Mouse (Mus musculus) adrenal gland, postnatal 14 days (tissue): Measurements from ENCODE around the gene Steap2. TPM values are rescaled to one million over a fixed set of nuclear protein-coding genes. Genes with fewer than 3 reads are reported as not detected.
A peak's percentile ranks its signal among the peaks of the same experiment; 100 is the strongest.

Experiments
- DNase-seq: peaks from one replicate; pipeline ENCODE4 v3.0.0; 2021; ENCODE audit warnings: mixed read lengths
- long read RNA-seq, 2 experiments: library from polyadenylated mRNA; stranded (forward); transcript quantifications; one replicate each; pipeline ENCODE4 v2.0.0; 2021
- total RNA-seq: library from RNA; stranded (reverse); gene quantifications from 2 replicates; pipeline ENCODE4 v1.2.3, GENCODE M21; 2021

Steap2 gene
- 35.8 and 41.6 TPM in 2 replicates for total RNA-seq
- long read RNA-seq, experiment 1, full-length matches to known transcripts: 17 of 18 reads
- long read RNA-seq, experiment 1, partial matches to known transcripts: 1 of 18 reads
- long read RNA-seq, experiment 1, other reads (novel, unspliced or antisense): 0 of 18 reads
- long read RNA-seq, experiment 2, full-length matches to known transcripts: 6 of 13 reads
- long read RNA-seq, experiment 2, partial matches to known transcripts: 0 of 13 reads
- long read RNA-seq, experiment 2, other reads (novel, unspliced or antisense): 7 of 13 reads

- peak; percentile 80 for DNase-seq
These were observed at the start of gene Steap2 for GRCm38 (mm10) chr5:5693956-5694653. TSS of gene Steap2 (minus strand) at chr5:5694578.

DNA sequence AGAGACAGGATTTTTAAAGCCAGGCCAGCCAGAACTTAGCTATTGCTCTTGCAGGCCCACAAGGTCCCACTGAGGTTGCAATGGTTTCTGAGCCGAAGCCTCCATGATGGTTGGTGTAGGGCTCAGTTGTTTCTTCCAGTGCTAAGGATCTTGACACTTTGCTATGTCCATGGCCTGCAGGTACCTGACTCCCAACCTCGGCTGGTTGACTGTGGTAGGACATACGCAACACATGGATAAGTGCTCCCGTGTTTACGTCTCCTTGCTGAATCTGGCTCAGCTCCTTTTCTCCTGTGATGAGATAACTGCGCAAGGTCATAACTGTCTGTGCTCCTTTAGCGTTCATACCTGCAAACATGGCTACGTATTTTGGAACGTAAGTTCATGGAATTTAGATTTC is 40.1 kb upstream of the Steap2 start:
- DNase-seq: no peak

- no peak for DNase-seq
These were observed 38.5 kb upstream of the Steap2 start for GRCm38 (mm10) chr5:5732858-5733257.

- no peak for DNase-seq
These were observed 37.8 kb upstream of the Steap2 start for GRCm38 (mm10) chr5:5732208-5732607.

DNA sequence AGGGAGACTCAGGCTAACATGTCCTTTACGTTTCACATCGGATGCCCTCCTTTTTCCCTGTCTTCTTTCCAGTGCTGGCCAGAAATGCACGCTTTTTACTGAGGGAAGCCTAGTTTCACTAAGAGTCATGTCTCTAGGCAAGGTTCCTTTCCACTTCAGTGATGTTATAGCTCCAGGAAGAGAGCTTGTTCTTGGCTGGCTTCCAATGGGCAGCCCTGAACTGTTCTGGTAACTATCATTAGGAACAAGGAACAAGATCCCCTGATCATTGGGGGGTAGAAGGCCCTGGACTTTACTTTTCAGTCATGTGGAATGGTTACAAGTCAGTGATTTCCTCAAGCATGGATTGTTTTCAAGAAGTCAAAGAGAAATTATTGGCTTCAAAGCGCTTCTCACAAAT is 35.5 kb upstream of the Steap2 start:
- DNase-seq: no peak

DNA sequence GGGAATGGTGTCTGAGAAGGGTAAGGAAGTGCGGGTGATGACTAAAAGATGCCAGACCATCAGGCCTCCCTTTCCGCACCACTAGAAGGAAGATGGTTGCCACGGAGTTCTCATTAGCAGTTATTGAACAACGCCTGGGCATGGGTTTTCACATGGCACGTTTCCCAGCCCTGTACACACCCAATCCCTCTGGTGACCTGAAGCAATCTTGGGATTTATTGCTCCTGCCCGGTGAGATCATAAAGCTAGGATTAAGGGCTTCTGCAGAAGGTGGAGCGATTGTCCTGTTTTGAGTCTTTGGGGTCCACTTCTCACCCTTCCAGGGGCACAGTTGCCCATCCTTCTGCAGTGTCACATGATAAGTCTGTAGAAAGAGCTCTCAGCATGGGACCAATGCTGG is 27.8 kb upstream of the Steap2 start:
- DNase-seq: no peak

GRCm38 (mm10) chr5:5711032-5711431 is 16.7 kb upstream of the Steap2 start:
- no peak for DNase-seq

- DNase-seq: peak; percentile 21
These were observed 13.2 kb upstream of the Steap2 start for GRCm38 (mm10) chr5:5707341-5708278.

DNA sequence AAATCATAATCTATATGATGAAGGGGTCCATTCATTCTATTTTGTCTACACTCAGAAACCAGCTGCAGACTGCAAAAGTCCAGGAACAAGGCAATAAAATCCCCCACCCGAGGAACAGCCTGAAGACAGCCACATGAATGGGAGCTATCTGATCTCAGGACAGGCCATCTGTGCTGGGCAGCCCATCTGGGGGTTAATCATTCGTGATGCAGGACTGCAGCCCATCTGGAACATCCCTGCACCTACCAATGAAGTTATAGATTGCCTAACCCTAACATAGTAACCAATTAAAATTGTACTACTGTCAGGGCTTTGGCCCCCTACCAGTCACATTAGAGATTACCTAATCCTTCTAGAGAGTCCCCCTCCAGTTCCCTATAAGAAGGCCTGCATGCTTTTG is 10.6 kb upstream of the Steap2 start:
- no peak for DNase-seq

GRCm38 (mm10) chr5:5700386-5700785 is 6.0 kb upstream of the Steap2 start:
- DNase-seq: no peak

DNA sequence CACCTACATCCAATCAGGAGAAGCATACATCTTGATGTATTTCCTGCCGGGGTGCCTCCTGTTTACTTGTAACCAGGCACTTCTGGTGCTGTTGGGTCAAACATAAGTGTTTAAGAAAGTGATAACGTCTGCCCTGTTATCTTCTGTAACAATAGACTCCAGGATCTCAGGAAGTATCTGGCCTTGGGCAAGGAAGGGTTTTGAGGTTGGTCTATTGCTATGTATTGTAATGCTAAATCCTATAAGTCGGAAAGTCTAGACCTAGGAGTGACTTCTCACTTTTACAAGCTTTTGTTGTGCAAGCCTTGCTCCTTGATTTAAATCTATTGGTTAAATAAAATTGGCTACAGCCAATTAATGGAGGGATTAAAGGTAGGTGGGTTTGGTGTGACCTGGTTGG is 4.5 kb upstream of the Steap2 start:
- DNase-seq: no peak

DNA sequence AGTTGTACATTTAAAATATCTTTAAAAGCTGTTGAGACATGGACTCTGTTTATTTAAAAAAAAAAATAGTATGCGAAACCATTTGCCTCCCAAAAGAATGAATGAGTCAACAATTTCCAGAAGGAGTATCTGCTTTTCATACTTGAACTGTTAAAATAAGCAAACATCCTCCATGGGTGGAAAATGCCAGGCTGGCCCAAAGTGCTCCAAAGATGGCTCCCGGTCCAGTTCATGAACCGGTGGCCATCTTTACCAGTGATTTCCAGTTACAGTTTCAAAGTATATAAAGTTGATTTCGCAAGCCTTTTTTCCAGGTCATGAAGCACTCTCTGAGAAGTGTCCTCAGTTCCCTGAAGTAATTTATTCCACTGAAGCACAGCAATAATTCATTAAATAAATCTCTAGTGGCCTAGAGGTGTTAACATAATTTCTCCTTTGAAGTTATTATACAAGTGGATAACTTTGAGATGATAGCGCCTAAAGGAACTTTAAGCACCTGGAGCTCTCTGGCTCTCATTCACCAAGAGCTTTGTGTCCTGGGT is 1.1 kb upstream of the Steap2 start:
- DNase-seq: no peak

DNA sequence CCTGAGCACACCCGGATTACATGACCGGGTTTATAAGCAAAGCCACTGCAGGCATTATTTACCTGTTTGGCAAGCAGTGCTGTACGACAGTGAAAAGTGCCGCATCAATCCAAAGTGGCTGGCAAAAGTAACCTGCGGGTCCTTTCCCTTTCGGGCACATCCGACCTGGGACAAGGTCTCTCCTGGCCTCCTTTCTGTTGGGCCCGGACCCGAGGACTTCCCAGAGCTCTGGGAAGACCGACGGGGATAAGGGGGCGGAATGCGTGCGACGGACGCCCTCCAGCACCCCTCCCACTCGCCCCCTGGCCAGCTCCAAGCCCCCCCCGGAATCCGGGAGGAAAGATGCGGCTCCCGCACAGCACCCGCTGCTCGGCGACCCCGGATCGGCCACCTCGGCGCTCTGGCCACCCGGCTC is 830 bp downstream of the Steap2 start:
- DNase-seq: no peak

DNA sequence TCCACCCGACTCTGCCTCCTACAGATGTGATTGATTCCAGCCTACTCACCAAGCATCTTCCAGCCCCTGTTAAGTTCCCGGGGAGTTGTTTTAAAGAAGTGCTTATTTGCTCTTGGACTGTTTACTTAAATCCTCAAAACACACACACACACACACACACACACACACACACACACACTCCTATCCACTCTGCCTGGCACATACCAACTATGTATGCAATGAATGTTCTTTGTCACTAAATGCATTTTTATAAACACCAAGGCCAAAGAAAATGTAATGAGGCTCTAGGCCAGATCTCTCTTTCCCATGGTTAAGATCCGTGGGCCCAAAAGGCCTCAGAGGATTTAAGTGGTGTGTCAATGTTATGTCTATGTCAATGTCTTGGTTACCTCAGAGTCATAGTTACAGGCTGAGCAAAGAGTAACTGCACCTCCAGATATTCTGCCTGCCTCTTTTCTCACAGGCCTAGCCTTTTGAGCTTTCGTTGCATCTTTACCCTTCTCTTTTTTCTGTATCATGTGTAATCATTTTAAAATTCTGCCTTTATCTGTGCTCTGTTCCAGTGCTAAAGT is 2.1 kb downstream of the Steap2 start:
- DNase-seq: no peak

- DNase-seq: no peak
These were observed 5.3 kb downstream of the Steap2 start for GRCm38 (mm10) chr5:5688945-5689540.

DNA sequence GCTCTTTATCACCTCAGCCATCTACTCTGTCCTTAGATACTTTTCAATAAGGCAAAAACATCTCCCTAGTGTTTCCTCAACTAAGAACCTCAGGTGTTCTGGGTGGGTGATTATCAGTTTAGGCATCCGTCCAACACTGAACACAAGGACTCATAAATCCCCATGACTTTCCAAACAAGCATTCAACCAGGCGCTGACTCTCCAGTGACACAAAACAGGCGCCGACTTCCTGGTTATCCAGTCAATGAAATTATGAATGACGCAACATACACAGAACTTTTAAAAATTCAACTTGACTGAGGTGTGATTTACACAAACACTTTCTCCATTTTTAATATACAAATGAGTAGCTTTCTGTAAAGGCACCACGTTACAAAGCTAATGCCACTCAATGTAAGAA is 6.2 kb downstream of the Steap2 start:
- peak; percentile 15 for DNase-seq

DNA sequence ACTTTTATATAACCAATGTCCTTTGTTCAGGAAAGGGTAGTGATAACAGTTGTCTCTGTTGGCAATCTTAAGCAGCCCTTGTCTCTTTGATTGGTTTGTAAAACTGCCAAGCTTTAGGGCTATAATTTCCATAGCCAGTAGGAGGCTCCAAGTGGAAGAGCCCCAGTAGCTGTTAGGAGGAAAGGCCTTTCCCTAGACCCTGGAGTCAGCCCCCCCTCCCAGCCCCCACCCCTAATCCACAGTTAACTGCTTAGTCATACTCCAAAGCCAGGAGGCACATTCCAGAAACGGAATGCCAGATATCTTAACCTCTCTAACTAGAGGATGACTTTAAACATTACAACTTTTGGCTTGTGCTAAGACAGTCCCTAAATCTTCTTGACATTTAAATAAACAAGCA is 7.4 kb downstream of the Steap2 start:
- no peak for DNase-seq

DNA sequence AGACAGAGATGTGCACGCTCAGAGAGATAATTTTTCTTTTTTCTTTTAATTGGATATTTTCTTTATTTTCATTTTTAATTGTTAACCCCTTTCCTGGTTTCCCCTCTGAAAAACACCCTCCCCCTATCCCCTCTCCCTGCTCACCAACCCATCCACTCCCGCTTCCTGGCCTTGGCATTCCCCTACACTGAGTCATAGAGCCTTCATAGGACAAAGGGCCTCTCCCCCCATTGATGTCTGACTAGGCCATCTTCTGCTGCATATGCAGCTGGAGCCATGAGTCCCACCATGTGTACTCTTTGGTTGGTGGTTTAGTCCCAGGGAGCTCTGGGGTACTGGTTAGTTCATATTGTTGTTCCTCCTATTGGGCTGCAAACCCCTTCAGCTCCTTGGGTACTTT is 9.4 kb downstream of the Steap2 start:
- DNase-seq: peak; percentile 40

DNA sequence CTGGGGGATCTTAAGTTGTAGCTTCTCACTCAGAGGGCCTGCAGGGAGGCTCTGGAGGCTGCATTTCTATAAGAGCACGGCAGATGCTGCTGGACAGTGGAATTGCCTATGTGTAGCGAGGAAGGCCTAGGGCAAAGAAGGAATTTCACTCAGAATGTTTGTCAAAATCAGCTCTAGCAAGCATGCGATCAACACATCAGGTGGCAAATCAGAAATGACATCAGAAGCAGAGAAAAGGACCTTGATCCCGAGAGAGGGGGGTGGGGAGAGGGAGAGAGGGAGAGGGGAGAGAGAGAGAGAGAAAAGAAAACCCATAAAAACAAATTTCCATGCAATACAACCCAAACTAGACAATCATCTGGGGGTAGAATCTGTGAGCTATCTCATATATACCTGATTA is 11.1 kb downstream of the Steap2 start:
- no peak for DNase-seq

GRCm38 (mm10) chr5:5679459-5679858 is 14.9 kb downstream of the Steap2 start:
- no peak for DNase-seq

DNA sequence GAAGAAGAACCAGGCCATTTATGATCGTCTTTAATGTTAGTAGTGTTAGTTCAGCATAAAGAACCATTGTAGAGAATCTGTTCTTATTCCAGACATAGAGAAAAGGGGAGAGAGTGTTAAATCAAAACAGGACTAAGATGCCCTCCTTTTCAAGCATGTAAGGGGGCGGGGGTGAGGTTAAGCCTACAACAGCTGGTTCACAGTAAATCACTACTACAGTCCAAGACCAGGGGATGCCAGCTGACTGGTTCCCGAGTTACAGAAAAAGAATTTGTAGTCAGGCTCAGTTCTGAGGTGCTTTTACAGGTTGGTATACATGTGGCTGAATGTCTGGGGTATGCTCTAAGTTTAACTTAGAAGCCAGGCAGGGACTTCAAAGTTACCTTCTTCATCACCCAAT is 18.3 kb downstream of the Steap2 start:
- no peak for DNase-seq

DNA sequence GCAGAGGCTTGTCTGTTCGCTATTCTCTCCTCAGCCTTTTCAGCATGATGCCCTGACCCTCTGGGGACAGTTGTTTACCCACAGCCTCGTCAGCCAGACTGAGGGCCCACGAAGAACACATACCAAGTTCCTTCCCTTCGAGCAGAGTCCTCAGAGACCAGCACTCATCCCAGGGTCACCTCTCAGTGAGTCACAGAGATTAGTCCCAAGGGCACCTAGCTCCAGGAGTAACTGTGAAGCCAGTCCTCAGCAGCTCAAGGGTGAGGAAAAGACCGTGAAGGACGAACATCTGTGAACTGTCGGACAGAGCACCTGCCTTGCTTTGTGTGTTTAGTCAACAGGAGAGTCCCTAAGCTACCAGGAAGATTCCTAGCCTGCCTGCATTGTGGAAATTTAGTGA is 25.5 kb downstream of the Steap2 start:
- DNase-seq: peak; percentile 52
